Mouse (Mus musculus) v-Abl transformed pro-B cells (cell line): Measurements from ENCODE around the gene Gm49416.

Experiments
- in situ Hi-C, 2 experiments: fragments of 400-800 bp; cut with MboI; formaldehyde crosslinking; loops; one replicate each; pipeline ENCODE4 v1.15.1; 2025; ENCODE audit not compliant: unreplicated experiment in 2 of 2

Gm49416 gene

GRCm38 (mm10) chr19:8888511-8889385 lies at the start of gene Gm49416, which contains the start of gene 1810009A15Rik:
Gene Gm49416, plus strand, starts transcription at chr19:8888926.
Gene 1810009A15Rik, plus strand, starts transcription at chr19:8888853.
- in situ Hi-C loops, result loop anchor here in 1 of 2 experiments (25.0 kb wide), 1 partner anchor 1401 kb away; the partner anchor contains the start of genes Atl3 and Rtn3

DNA sequence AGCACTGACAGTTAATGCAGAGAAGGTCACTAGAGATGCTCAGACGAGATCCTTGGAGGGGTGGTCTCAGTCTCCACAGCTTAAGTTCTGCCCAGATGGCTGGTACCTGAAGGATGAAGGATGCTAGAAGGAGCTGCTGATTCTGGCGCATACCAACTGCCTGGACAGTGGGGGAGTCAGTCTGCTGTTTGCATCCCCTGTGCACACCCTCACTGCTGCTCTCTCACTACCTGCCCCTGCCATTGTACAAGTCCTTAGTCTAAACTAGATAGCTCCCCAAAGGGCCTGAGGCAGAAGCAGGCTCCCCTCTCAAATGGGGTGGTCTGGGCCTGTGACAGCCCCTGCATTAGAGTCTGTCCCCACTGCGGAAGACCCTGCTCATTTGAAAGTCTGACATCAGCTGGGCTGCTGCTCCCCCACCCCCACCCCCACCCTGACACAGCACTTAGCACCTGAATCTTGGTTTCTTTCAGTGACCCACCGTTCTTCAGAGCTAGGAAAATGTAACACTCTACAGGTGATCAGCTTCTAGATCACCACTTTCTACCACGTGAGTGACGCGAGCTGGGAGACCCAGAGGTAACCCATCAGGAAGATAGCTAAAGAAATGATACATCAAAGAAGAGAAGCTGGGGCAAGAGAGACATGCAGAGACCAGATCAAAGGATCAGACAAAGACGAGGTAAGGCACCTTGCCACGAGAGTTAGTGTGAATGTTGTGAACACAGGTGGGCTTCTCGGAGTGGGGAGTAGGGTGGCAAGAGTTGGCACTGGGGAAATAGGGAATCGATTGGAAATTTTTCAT lies 49.4 kb upstream of the Gm49416 start, which contains the start of gene Gng3:
Gene Gng3 (minus strand): TSS at position 92 of the 805 bp plus-strand sequence.
- in situ Hi-C loops, result loop anchor here (25.0 kb wide), 3 partner anchors 252 to 1348 kb away; partner anchors contain the start of genes Fads1 (in 1 of the 2) and Slc22a8 (in 1 of the 2)

GRCm38 (mm10) chr19:8839908-8840791 lies 48.6 kb upstream of the Gm49416 start:
- in situ Hi-C loops, result loop anchor here (10.0 to 25.0 kb wide), 5 partner anchors 253 to 1347 kb away; partner anchors contain the start of genes Fads1 (in 1 of the 2), Scgb2a2 (in 1 of the 2) and Slc22a8 (in 1 of the 2)

GRCm38 (mm10) chr19:8841012-8841411 lies 47.7 kb upstream of the Gm49416 start:
- in situ Hi-C loops, result loop anchor here (10.0 to 25.0 kb wide), 5 partner anchors 254 to 1346 kb away; partner anchors contain the start of genes Fads1 (in 1 of the 2), Scgb2a2 (in 1 of the 2) and Slc22a8 (in 1 of the 2)

DNA sequence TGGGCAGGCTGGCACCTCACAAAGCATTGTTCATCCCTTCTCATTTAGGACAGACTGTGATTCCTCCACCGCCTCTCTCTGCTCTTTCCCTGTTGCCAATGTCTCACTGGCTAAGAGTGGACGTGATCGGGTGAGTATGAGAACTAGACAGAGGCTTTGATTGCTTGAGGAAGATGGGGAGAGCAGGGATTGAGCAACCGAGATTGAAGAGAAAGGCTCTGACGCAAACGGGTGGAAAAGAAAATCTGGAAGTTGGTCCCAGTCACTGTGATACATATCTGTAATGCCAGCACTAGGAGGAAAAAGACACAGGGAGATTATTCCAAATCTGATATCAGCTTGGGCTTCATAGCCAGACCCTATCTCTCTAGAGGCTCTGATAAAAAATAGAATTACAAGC lies 45.8 kb upstream of the Gm49416 start:
- in situ Hi-C loops, result loop anchor here (10.0 to 25.0 kb wide), 5 partner anchors 256 to 1344 kb away; partner anchors contain the start of genes Fads1 (in 1 of the 2), Scgb2a2 (in 1 of the 2) and Slc22a8 (in 1 of the 2)

DNA sequence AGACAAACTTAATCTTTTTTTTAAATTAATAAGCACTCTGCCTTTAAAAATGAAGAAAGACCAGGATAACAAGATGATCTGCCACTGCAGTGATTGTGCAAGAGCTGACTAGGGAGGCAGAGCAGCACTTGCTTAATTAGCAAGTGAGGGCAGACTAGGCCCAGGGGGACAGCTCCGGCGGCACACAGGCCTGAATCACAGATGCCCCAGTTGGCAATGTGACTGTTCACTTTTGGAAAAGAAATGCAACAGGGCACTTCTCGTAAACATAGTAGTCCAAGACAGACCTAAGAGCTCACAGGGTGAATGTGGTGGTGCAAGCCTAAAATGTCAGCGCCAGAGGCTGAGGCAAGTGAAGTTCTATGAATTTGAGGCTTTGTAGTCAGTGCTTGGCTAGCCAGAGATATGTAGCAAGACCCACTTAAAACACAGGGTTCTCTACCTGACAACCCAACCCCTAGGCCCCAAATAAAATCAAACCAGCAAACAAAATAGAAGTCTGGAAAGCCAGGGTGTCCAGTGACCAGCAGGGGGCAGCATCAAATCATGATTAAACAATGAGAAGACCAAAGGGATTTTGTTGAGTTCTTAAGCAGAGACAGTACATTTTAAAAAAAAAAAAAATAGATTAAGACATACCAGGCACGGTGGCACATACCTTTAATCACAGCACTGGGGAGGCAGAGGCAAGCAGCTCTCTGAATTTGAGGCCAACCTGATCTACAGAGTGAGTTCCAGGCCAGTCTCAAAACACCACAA lies 44.2 kb upstream of the Gm49416 start:
- in situ Hi-C loops, result loop anchor here (10.0 to 25.0 kb wide), 5 partner anchors 257 to 1343 kb away; partner anchors contain the start of genes Fads1 (in 1 of the 2), Scgb2a2 (in 1 of the 2) and Slc22a8 (in 1 of the 2)

DNA sequence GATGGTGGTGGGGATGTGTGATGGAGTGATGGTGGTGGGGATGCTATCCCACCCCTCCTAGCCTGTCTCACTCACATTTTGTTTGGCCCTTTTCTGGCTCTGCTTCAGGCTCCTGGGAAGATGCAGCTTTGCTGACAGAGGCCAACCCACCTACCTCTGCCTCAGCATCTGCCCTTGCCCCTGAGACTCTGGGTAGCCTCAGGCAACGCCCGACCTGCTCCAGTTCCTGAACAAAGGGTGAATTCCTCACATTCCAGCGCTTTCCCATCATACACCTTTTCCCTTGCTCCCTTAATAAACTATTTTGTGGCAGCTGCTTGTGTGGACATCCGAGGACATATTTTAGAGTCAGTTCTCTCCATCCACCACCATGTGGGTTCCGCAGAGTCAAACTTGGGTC lies 40.4 kb upstream of the Gm49416 start:
- in situ Hi-C loops, result loop anchor here (10.0 to 25.0 kb wide), 5 partner anchors 261 to 1339 kb away; partner anchors contain the start of genes Fads1 (in 1 of the 2), Scgb2a2 (in 1 of the 2) and Slc22a8 (in 1 of the 2)

DNA sequence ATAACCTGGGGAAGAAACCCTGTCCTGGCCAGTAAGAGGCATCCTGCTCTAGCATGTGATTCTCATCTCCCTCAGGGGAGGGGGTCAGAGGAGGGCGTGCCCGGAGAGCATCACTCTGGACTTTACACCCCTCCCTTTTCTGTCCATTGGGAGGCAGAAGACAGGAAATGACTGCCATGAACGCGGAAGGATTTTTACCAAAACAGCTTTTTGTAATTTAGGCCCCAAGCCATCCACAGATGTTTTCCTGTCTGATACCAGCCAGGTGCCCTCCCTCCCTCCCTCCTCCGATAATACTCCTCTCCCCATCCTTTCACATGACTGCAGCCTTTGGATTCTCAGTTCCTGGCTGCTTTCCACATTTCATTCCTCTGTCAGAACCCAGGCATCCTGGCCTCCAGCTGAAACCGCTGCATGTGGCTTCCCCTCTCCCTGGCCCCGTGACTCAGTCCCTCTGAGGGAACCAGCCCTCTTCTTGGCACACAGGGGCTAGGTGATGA lies 38.3 kb upstream of the Gm49416 start, which contains the start of gene Lrrn4cl:
Gene Lrrn4cl (plus strand): TSS at position 367 of the 500 bp plus-strand sequence.
- in situ Hi-C loops, result loop anchor here (10.0 to 25.0 kb wide), 3 partner anchors 112 to 994 kb away; partner anchors contain the start of genes Eef1g (in 1 of the 2), Scgb2a2 (in 1 of the 2) and Tut1 (in 1 of the 2)

DNA sequence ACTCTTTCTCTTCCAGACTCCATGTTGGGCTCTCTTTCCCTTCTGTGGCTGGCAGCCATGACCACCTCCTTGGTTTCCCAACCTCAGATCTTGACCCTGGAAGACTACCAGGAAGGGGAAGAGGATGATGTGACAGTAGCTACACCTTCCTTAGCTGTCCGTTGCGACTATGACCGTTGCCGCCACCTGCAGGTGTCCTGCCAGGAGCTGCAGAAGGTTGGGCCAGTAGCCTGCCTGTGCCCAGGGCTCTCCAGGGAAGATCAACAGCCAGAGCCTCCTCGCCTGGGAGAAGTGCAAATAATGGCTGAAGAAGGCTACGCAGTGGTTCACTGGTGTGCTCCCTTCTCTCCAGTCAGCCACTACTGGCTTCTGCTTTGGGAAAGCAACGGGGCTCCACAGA lies 37.1 kb upstream of the Gm49416 start:
- in situ Hi-C loops, result loop anchor here (10.0 to 25.0 kb wide), 3 partner anchors 111 to 993 kb away; partner anchors contain the start of genes Eef1g (in 1 of the 2), Scgb2a2 (in 1 of the 2) and Tut1 (in 1 of the 2)

- in situ Hi-C loops, result loop anchor here (10.0 to 25.0 kb wide), 3 partner anchors 110 to 992 kb away; partner anchors contain the start of genes Eef1g (in 1 of the 2), Scgb2a2 (in 1 of the 2) and Tut1 (in 1 of the 2)
Measured at GRCm38 (mm10) chr19:8852236-8852928, 36.3 kb upstream of the Gm49416 start.

- in situ Hi-C loops, result loop anchor here (10.0 to 25.0 kb wide), 3 partner anchors 109 to 992 kb away; partner anchors contain the start of genes Eef1g (in 1 of the 2), Scgb2a2 (in 1 of the 2) and Tut1 (in 1 of the 2)
Measured at GRCm38 (mm10) chr19:8853117-8853516, 35.6 kb upstream of the Gm49416 start.

DNA sequence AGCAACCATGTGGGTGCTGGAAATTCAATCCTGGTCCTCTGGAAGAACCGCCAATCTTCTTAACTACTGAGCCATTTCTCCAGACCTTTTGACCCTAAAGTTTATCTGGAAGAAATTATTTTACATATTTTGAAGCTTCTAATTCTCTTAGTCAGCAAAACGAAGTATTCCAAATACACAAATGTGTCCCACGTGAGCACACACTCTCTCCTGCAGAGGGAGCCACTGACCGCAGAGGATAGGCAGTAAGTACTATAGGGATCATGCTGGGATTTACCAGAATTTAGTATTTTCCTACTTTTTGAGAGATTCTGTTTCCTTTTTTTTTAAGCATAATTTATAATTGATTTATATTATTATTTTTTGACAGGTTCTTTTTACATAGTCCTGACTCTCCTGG lies 31.0 kb upstream of the Gm49416 start:
- in situ Hi-C loops, result loop anchor here (5.0 to 25.0 kb wide), 5 partner anchors 105 to 987 kb away; partner anchors contain the start of genes Eef1g (in 1 of the 2), Scgb2a2 (in 1 of the 2) and Tut1 (in 1 of the 2)

DNA sequence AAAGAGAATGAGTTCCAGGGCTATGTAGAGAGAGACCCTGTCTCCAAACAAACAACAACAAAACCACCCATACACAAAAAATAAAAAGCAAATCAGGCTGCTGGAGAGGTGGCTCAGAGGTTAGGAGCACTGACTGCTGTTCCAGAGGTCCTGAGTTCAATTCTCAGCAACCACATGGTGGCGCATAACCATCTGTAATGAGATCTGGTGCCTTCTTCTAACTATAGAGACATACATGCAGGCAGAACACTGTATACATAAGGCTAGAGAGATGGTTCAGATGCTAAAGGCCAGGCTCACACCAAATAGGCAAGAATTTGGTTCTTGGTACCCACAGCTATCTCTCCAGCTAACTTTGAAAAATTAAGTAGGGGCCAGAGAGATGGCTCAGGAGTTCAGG lies 29.7 kb upstream of the Gm49416 start:
- in situ Hi-C loops, result loop anchor here (5.0 to 25.0 kb wide), 5 partner anchors 103 to 986 kb away; partner anchors contain the start of genes Eef1g (in 1 of the 2), Scgb2a2 (in 1 of the 2) and Tut1 (in 1 of the 2)

GRCm38 (mm10) chr19:8864265-8864664 lies 24.5 kb upstream of the Gm49416 start:
- in situ Hi-C loops, result loop anchor here in 1 of 2 experiments (25.0 kb wide), 1 partner anchor 98 kb away; the partner anchor contains the start of genes Eef1g and Tut1

DNA sequence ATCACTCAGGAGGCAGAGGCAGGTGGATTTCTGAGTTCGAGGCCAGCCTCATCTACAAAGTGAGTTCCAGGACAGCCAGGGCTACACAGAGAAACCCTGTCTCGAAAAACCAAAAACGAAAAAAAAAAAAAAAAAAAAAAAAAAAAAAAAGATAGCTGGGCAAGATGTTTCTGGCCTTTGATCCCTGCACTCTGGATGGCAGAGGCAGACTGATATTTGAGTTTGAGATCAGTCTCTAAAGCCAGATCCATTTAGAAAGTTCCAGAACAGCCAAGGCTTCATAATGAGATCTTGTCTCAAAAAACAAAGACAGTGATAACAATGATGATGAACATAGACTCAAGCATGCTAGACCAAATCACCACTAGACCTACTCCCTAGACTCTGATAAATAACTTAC lies 18.3 kb upstream of the Gm49416 start:
- in situ Hi-C loops, result loop anchor here in 1 of 2 experiments (25.0 kb wide), 1 partner anchor 92 kb away; the partner anchor contains the start of genes Eef1g and Tut1

GRCm38 (mm10) chr19:8870838-8871237 lies 17.9 kb upstream of the Gm49416 start:
- in situ Hi-C loops, result loop anchor here in 1 of 2 experiments (25.0 kb wide), 1 partner anchor 91 kb away; the partner anchor contains the start of genes Eef1g and Tut1
